Mouse (Mus musculus): ENCODE measurements at regions not wholly inside any gene's neighbourhood (a gene's known extent, or its start where the extent isn't known, plus 50 kb on each side); places are given as distances from the start of the nearest gene placed in this dataset.

GRCm38 (mm10) chr4:95185113-95185915, 133.3 kb upstream of the Jun start:
- no peak for DNase-seq (ENCODE audit: low spot score)

DNA sequence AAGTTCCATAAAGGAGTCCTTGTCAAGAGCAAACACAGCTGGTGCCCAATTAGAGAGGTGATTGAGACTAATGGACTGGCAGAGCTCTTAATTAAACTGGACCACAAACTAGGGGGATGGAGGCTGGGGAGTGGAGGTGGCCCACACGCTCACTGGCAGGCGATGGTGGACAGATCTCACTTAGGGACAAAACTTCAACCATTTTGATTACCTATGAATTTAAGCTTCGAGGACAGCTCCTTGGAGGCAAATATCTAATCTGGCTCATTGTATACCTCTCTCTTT, 133.8 kb upstream of the Jun start:
- no peak for DNase-seq (ENCODE audit: low spot score)

DNA sequence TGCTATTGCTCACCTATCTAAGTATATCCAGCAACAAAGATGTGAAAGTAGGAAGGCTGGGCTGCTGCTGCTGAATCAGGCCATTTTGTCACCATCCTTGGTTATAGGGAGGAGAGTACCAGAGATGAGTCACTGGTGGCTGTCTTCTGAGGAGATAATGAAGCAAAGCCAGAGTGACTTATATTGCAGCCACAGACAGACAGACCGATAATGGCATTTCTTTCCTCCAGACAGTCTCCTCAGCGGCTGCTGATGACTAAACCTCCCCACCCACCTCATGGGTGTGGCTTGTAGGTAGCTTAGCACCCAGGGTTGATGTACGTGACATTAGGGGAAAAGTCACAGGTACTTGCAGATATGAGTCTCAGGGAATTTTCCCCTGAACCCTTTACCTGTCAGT, 136.1 kb upstream of the Jun start:
- no peak for DNase-seq (ENCODE audit: low spot score)

DNA sequence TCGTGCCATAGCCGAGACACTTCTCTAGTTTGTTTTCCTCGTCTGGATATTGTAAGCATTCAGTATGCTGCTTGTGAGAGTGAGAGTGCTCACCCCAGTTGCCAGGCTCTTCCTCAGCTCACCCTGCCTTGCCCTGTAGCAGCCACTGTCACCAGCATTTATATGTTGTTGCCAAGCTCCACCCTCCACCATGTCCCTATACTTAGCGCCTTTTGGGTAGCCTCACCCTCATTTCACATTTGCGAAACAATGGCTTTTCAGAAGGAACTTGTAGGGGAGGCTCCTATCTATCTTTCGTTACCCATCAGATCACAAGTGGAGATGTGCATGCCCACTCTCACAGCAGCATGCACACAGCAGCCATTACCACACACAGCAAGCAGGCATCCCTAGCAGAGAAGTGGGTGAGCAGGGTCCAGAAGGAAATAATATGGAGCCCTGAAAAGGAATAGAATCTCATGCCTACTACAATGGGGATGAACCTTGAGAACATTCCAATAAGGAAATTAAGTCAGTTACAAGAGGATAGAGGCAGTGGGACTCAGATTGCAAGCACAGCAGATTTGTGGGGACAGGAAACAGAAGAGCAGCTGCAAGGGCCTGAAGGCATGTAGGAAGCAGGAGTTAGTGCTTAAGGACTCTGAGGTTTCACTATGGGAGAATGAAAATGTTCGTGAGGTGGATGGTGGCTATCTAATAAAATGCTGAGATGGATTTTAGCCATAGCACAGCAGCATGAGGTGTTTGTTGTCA, 139.8 kb upstream of the Jun start:
- DNase-seq (ENCODE audit: low spot score), result no peak

DNA sequence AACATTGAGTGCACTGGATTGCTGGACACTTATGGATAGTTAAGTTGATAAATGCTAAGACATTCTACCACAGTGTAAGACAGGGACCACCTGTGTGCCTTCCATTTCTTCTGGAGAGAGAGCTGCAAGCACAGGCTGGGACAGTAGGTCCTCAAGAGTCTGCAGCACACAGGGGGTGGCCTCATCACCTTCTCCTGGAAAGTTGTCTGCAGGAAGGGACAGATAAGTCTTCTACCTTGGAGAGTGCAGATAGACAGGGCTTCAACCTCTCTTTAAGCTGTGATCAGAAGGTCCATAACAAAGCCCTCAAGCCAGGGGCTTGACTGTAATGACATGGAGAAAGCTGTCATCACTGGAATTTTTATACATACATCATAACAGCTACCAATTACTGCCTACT, 140.5 kb upstream of the Jun start:
- no peak for DNase-seq (ENCODE audit: low spot score)

- no peak for DNase-seq (ENCODE audit: low spot score)
Observed at GRCm38 (mm10) chr4:95193028-95193427, 141.0 kb upstream of the Jun start.

DNA sequence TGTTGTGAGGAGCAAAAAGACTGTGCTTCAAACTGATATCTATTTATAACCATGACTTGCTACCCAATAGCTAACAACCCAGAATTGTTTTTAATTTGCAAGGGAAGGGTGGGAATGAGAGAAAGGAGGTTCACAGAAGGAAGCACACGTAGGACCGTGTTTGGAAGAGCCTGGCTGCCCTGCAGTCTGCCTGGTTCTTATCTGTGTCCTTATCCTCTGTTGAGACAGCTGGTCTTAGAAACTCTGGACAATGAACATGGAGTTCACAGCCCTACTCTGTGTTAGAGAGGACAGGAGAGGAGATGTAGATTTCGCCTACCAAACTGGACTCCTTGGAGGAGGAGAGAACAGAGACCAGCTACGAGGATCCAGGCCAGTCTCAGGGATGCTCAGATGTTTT, 141.5 kb upstream of the Jun start:
- DNase-seq (ENCODE audit: low spot score), result no peak

- DNase-seq (ENCODE audit: low spot score), result no peak
Observed at GRCm38 (mm10) chr4:95194621-95195455, 142.8 kb upstream of the Jun start.

- DNase-seq (ENCODE audit: low spot score), result no peak
Observed at GRCm38 (mm10) chr4:95196106-95196505, 144.1 kb upstream of the Jun start.

- DNase-seq (ENCODE audit: low spot score), result no peak
Observed at GRCm38 (mm10) chr4:95197077-95197711, 145.2 kb upstream of the Jun start.

DNA sequence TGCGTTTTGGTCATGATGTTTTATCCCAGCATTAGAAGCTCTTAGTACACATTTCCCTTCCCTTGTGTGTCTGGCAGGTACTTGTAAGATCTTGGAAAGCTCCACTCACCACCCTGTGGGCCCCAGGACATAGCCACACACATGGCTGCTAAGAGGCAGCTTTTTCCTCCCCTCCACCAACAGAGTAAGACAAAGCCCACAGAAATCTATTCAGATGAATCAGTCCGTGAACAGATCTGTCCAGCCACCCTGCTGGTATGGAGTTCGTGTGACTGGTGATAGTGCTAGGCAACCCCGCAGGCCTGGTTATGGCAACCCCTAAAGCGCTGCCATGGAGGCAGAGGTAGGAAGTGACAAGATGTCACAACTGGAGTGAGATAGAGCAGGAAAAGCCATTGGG, 147.4 kb upstream of the Jun start:
- no peak for DNase-seq (ENCODE audit: low spot score)

GRCm38 (mm10) chr4:95200130-95200529, 148.1 kb upstream of the Jun start:
- DNase-seq (ENCODE audit: low spot score), result no peak

- DNase-seq (ENCODE audit: low spot score), result no peak
Observed at GRCm38 (mm10) chr4:95202478-95202877, 150.5 kb upstream of the Jun start.

- no peak for DNase-seq (ENCODE audit: low spot score)
Observed at GRCm38 (mm10) chr4:95203577-95203976, 151.6 kb upstream of the Jun start.

- DNase-seq (ENCODE audit: low spot score), result no peak
Observed at GRCm38 (mm10) chr4:95205372-95205771, 153.3 kb upstream of the Jun start.

- DNase-seq (ENCODE audit: low spot score), result no peak
Observed at GRCm38 (mm10) chr4:95207783-95208182, 155.8 kb upstream of the Jun start.

GRCm38 (mm10) chr4:95208827-95209226, 156.8 kb upstream of the Jun start:
- no peak for DNase-seq (ENCODE audit: low spot score)

DNA sequence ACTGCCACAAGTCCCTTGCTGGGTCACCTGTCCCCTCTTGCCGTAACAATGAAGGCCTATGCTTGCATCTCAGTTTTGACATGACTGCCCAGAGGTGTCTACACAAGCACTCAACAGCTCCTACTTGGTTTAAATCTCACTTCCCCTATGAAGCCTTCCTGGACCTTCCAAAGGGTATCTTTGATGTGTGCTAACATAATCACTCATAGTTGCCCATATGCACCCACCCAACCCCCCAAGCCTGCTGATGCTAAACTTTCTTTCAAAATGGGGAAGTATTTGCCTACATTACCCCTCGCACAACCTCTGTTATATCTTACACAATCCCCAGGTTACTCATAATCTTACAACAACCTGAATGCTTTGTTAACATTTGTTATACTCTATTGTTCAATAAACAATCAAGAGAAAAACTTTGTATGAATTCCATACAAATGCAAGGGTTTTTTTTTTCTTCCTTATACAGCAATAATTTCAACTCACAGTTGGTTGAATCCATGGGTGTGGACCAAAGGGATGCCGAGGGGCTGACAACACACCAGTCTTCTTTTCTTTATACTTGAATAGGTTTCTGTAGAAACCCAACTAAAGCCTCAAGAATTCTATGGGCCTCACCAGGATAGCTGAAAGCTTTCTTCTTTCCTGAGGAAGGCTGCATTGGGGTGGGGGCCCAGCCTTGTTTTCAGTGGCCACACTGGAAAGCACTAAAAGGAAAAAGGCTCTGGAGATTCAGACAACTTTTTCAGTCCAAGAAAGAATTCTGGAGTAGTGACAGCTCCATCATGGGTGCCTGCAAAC, 157.5 kb upstream of the Jun start:
- no peak for DNase-seq (ENCODE audit: low spot score)

DNA sequence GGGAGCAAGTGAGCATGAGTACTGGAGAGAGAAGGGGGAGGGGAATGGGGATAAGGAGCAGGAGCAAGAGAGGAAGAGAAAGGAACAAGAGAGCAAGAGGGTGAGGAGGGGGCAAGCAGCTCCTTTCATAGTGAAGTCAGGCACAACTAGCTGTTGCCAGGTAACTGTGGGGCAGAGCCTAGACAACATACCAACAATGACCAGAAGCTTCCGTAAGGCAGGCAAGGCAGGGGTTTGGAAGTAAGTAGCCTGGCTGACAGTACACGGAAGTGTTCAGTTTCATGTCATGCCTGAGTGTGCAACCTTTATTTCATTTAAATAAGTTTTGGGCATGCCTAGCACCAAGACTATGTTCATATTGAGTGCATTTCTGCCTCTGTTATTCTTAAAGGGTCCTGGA, 160.5 kb upstream of the Jun start:
- no peak for DNase-seq (ENCODE audit: low spot score)

DNA sequence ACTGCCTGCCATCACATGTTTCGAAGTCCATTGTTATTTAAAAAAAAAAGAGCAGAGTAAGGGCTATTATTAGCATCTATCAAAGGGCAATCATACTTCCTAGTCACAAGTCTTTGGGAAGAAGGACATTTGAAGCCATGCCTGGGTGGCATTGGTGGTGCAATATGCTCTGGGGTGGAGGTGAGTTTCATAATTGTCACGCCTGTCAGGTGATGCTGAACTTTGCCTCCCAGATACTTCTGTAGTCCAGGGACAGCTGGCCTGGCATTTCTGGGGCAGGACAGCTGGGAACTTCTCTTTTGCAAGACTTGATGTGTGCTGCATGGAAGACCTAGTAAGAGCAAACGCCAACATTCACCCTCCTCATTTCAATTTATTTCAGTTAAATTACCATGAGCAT, 161.0 kb upstream of the Jun start:
- DNase-seq (ENCODE audit: low spot score), result no peak

- no peak for DNase-seq (ENCODE audit: low spot score)
Observed at GRCm38 (mm10) chr4:95214026-95214425, 162.0 kb upstream of the Jun start.

- DNase-seq (ENCODE audit: low spot score), result no peak
Observed at GRCm38 (mm10) chr4:95215187-95215586, 163.2 kb upstream of the Jun start.
